Mouse (Mus musculus): ENCODE data around the gene Farp1. TPM values are rescaled to one million over a fixed set of nuclear protein-coding genes. Genes with fewer than 3 reads are reported as not detected.

Farp1 gene
- total RNA-seq, 2 experiments from 2014 or later, result 129 to 134 TPM

- DNase-seq (ENCODE audit: low spot score in 2 of 2), result no peak
Measured at GRCm38 (mm10) chr14:121144496-121144895, 109.5 kb downstream of the Farp1 start.

GRCm38 (mm10) chr14:121145291-121145690, 110.3 kb downstream of the Farp1 start:
- DNase-seq (ENCODE audit: low spot score in 2 of 2), result no peak

GRCm38 (mm10) chr14:121145698-121146097, 110.7 kb downstream of the Farp1 start:
- DNase-seq (ENCODE audit: low spot score in 2 of 2), result no peak

GRCm38 (mm10) chr14:121146213-121146612, 111.2 kb downstream of the Farp1 start:
- no peak for DNase-seq (ENCODE audit: low spot score in 2 of 2)

- DNase-seq (ENCODE audit: low spot score in 2 of 2), result no peak
Measured at GRCm38 (mm10) chr14:121147026-121147425, 112.0 kb downstream of the Farp1 start.

GRCm38 (mm10) chr14:121148088-121148785, 113.2 kb downstream of the Farp1 start:
- no peak for DNase-seq (ENCODE audit: low spot score in 2 of 2)

- no peak for DNase-seq (ENCODE audit: low spot score in 2 of 2)
Measured at GRCm38 (mm10) chr14:121149984-121150383, 115.0 kb downstream of the Farp1 start.

GRCm38 (mm10) chr14:121151837-121152236, 116.8 kb downstream of the Farp1 start:
- no peak for DNase-seq (ENCODE audit: low spot score in 2 of 2)

- DNase-seq (ENCODE audit: low spot score in 2 of 2), result no peak
Measured at GRCm38 (mm10) chr14:121152771-121153170, 117.8 kb downstream of the Farp1 start.

GRCm38 (mm10) chr14:121153260-121153659, 118.3 kb downstream of the Farp1 start:
- no peak for DNase-seq (ENCODE audit: low spot score in 2 of 2)

- no peak for DNase-seq (ENCODE audit: low spot score in 2 of 2)
Measured at GRCm38 (mm10) chr14:121155173-121155572, 120.2 kb downstream of the Farp1 start.

- no peak for DNase-seq (ENCODE audit: low spot score in 2 of 2)
Measured at GRCm38 (mm10) chr14:121158616-121159015, 123.6 kb downstream of the Farp1 start.

GRCm38 (mm10) chr14:121162822-121163221, 127.8 kb downstream of the Farp1 start:
- DNase-seq (ENCODE audit: low spot score in 2 of 2), result no peak

GRCm38 (mm10) chr14:121164866-121165265, 129.9 kb downstream of the Farp1 start:
- DNase-seq (ENCODE audit: low spot score in 2 of 2), result no peak

GRCm38 (mm10) chr14:121165408-121166037, 130.5 kb downstream of the Farp1 start:
- DNase-seq (ENCODE audit: low spot score in 2 of 2), result peak in 1 of 2 experiments; percentile 28

- DNase-seq (ENCODE audit: low spot score in 2 of 2), result no peak
Measured at GRCm38 (mm10) chr14:121166038-121166436, 131.0 kb downstream of the Farp1 start.

- DNase-seq (ENCODE audit: low spot score in 2 of 2), result no peak
Measured at GRCm38 (mm10) chr14:121168716-121169115, 133.7 kb downstream of the Farp1 start.

- DNase-seq (ENCODE audit: low spot score in 2 of 2), result no peak
Measured at GRCm38 (mm10) chr14:121170321-121170720, 135.3 kb downstream of the Farp1 start.

GRCm38 (mm10) chr14:121172065-121173036, 137.4 kb downstream of the Farp1 start:
- DNase-seq (ENCODE audit: low spot score in 2 of 2), result peak; percentile 55 to 65

- no peak for DNase-seq (ENCODE audit: low spot score in 2 of 2)
Measured at GRCm38 (mm10) chr14:121175385-121175784, 140.4 kb downstream of the Farp1 start.

- DNase-seq (ENCODE audit: low spot score in 2 of 2), result no peak
Measured at GRCm38 (mm10) chr14:121175861-121176260, 140.9 kb downstream of the Farp1 start.

- no peak for DNase-seq (ENCODE audit: low spot score in 2 of 2)
Measured at GRCm38 (mm10) chr14:121177907-121178306, 142.9 kb downstream of the Farp1 start.
